Mouse (Mus musculus) cerebellum, adult 2 months (tissue): Measurements from ENCODE around the gene Rragc. TPM values are rescaled to one million over a fixed set of nuclear protein-coding genes. Genes with fewer than 3 reads are reported as not detected.

Source experiments
- DNase-seq, 2 experiments: peaks; one replicate each; pipeline ENCODE4 v3.0.0; 2021
- H3K27ac ChIP-seq: fragments of 200-500 bp; 2 replicates; pipeline ENCODE4 v1.5.1; 2012; ENCODE audit warnings: low read length, control low read depth, inconsistent platforms; ENCODE audit not compliant: insufficient read depth
- H3K27me3 ChIP-seq: fragments of 200-500 bp; 2 replicates; pipeline ENCODE4 v1.6.1; 2012; ENCODE audit warnings: inconsistent platforms, mild to moderate bottlenecking, low read length, moderate library complexity; ENCODE audit not compliant: control insufficient read depth, insufficient read depth
- H3K4me1 ChIP-seq: fragments of 200-500 bp; 2 replicates; pipeline ENCODE4 v1.6.1; 2011; ENCODE audit warnings: low read length; ENCODE audit not compliant: control insufficient read depth, insufficient read depth
- H3K4me3 ChIP-seq: fragments of 200-500 bp; replicated peaks from 2 replicates; pipeline ENCODE3; 2011; ENCODE audit warnings: mild to moderate bottlenecking, low read depth, low read length, control low read depth; ENCODE audit not compliant: insufficient read depth
- CTCF ChIP-seq: fragments of 200-500 bp; IDR thresholded peaks from 2 replicates; pipeline ENCODE4 v1.5.1; 2011; ENCODE audit warnings: low read depth, mild to moderate bottlenecking, control low read depth, low read length, moderate library complexity, borderline replicate concordance; ENCODE audit not compliant: insufficient read depth
- POLR2A ChIP-seq: fragments of 200-500 bp; IDR thresholded peaks from 2 replicates; pipeline ENCODE4 v1.6.1; 2011; ENCODE audit warnings: low read length, control low read depth, borderline replicate concordance; ENCODE audit not compliant: insufficient read depth
- WGBS: fragments of 180-500 bp; shearing (Covaris S2); methylation state at CpG from one replicate; pipeline ENCODE4 v1.1.7; 2018; 5-methylcytosine and 5-hydroxymethylcytosine counted together
- polyA plus RNA-seq: library from polyadenylated mRNA; depleted of rRNA; stranded (reverse); fragments of >200 nt; gene quantifications from 2 replicates; pipeline ENCODE4 v1.2.3, GENCODE M21; 2012; rRNA removed

Rragc gene
- polyA plus RNA-seq, result 80.4 and 83.9 TPM in 2 replicates

GRCm38 (mm10) chr4:123916748-123917547, at the start of gene Rragc:
TSS of gene Rragc (plus strand) at chr4:123917446.
- TF ChIP-seq POLR2A (peak; percentile 83), CTCF (no peak)
- DNase-seq, result peak; percentile 100
- H3K27me3 ChIP-seq, result no peaks in the 10 kb centered on the region
- H3K4me3 ChIP-seq, result peak within 1 kb of the TSS; percentile 65
- 1% methylated on average over 49 of the region's 49 CpGs for WGBS
- H3K27ac ChIP-seq, result peak within 1 kb of the TSS; percentile 89
- H3K4me1 ChIP-seq, result peaks cover 6% of the 10 kb centered on the region

DNA sequence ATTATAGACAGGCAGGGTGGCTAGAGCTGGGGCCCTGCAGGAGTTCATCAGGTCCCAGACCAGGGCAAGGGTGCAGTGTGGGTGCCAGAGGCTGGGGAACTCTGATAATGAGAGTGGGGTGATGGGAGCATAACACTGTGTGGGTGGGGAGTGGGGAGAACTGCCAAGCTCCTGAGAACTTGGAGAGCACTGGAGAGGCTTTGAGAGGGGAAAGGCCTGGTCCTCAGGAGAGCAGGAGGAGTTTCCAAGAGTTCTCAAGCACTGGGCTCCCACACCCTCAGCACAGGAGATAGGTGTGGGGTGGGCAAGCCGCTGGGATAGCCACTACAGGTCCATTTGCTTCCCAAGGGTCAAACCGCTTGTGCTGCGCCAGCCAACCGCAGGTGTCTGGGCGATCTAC, 23.5 kb upstream of the Rragc start:
- H3K4me1 ChIP-seq, result no peaks in the 10 kb centered on the region
- no peak for DNase-seq
- H3K27ac ChIP-seq, result no peak overlapping the region
- no peak for TF ChIP-seq POLR2A
- no peak for TF ChIP-seq CTCF
- no peak overlapping the region for H3K4me3 ChIP-seq
- 86% methylated on average over 5 of the region's 5 CpGs for WGBS
- H3K27me3 ChIP-seq, result no peaks in the 10 kb centered on the region

- H3K27ac ChIP-seq, result no peak overlapping the region
- no peak overlapping the region for H3K4me3 ChIP-seq
- no peaks in the 10 kb centered on the region for H3K27me3 ChIP-seq
- no peak for DNase-seq
- TF ChIP-seq CTCF (no peak), POLR2A (no peak)
- no peaks in the 10 kb centered on the region for H3K4me1 ChIP-seq
- 89% methylated on average over 4 of the region's 4 CpGs for WGBS
Observed at GRCm38 (mm10) chr4:123894295-123894694, 23.0 kb upstream of the Rragc start.

GRCm38 (mm10) chr4:123898696-123899095, 18.6 kb upstream of the Rragc start:
- Histone ChIP-seq H3K4me3 (no peak overlapping the region), H3K27me3 (no peaks in the 10 kb centered on the region), H3K27ac (no peak overlapping the region), H3K4me1 (no peaks in the 10 kb centered on the region; the same call in 1 of the 2 replicates)
- DNase-seq, result peak; percentile 40 to 42
- TF ChIP-seq POLR2A (no peak), CTCF (peak; percentile 69; the same call in 1 of the 2 replicates)
- WGBS, result 4% methylated on average over 5 of the region's 5 CpGs

DNA sequence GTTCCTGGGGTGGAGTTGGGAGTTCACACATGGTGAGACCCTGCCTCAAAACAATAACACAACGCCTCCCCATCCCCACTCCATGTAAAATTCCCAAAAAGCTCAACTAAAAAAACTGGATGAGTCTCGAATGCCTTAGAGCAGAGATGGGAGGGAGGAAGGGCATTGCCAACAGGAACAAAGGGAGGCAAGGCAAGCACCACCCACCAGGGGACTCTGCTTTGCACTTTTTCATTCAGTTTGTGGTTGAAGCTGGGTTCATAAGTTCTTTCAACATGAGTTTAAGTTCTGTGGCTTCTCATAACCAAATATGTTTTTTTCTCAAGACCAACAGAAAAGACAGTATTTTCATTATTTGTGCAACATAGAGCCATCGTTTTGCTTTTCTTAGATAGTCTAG, 13.8 kb upstream of the Rragc start:
- Histone ChIP-seq H3K27ac (no peak overlapping the region), H3K27me3 (no peaks in the 10 kb centered on the region), H3K4me3 (no peak overlapping the region), H3K4me1 (no peaks in the 10 kb centered on the region; the same call in 1 of the 2 replicates)
- WGBS, result 72% methylated on average over 3 of the region's 3 CpGs
- TF ChIP-seq POLR2A (no peak), CTCF (no peak)
- no peak for DNase-seq

GRCm38 (mm10) chr4:123904333-123905125, 12.7 kb upstream of the Rragc start, which contains the start of gene Mycbp:
TSS of gene Mycbp (plus strand) at chr4:123904832.
- Histone ChIP-seq H3K27me3 (no peaks in the 10 kb centered on the region), H3K4me3 (peak within 1 kb of the TSS; percentile 98), H3K4me1 (no peaks in the 10 kb centered on the region; the same call in 1 of the 2 replicates), H3K27ac (peak within 1 kb of the TSS; percentile 63)
- WGBS, result under 1% methylated on average over 49 of the region's 49 CpGs
- peak; percentile 99 for DNase-seq
- TF ChIP-seq CTCF (no peak), POLR2A (peak; percentile 69)

GRCm38 (mm10) chr4:123905126-123905668, 12.0 kb upstream of the Rragc start:
- Histone ChIP-seq H3K27me3 (no peaks in the 10 kb centered on the region), H3K4me3 (peak overlapping the region; percentile 57), H3K4me1 (no peaks in the 10 kb centered on the region; the same call in 1 of the 2 replicates), H3K27ac (no peak overlapping the region)
- no peak for DNase-seq
- WGBS, result 1% methylated on average over 51 of the region's 53 CpGs
- TF ChIP-seq POLR2A (no peak), CTCF (no peak)
